Mouse (Mus musculus): ENCODE measurements around the gene Lipm.

GRCm38 (mm10) chr19:34120107-34120731 lies 19.5 kb downstream of the Lipm start:
- TF ChIP-seq CTCF (IDR thresholded peaks at IDR 0.05; ENCODE audit: low read depth) (no peak), EP300 (optimal IDR thresholded peaks at IDR 0.05) (no peak)
